ENCODE assay signal across 14 mouse cellular contexts in genomic region chr3:87959371-87959770, GRCm38 (mm10). TPM values are rescaled to one million over a fixed set of nuclear protein-coding genes. Genes with fewer than 3 reads are reported as not detected.
DNase-seq lines count a peak whose midpoint lies in the region; ATAC-seq and TF ChIP-seq lines count a peak whose summit lies in the region.
"Had no signal": no experiment of that assay in that cellular context is flagged by ENCODE, and none has a peak within 500 bp of the region (broad histone marks: within the 10 kb centered on the region; RNA-seq: fewer than 3 reads in every experiment).

No protein-coding gene starts in this region.

- H3K9me3 ChIP-seq in hindbrain, embryonic 12.5 days (replicated peaks), result no peaks in the 10 kb centered on the region
- H3K9me3 ChIP-seq in hindbrain, postnatal 0 days (ENCODE audit: low read length), result no peaks in the 10 kb centered on the region
- no peaks in the 10 kb centered on the region for H3K9me3 ChIP-seq in limb, embryonic 15.5 days

- no peak overlapping the region for H3K9ac ChIP-seq in hindbrain, embryonic 12.5 days
- no peak overlapping the region for H3K9ac ChIP-seq in hindbrain, postnatal 0 days (replicated peaks; ENCODE audit: low read length)
- H3K9ac ChIP-seq in limb, embryonic 15.5 days, result no peak overlapping the region

- no peak for ATAC-seq in hindbrain, embryonic 12.5 days (ENCODE audit: low FRiP score)
- no peak for ATAC-seq in hindbrain, postnatal 0 days
- no peak for ATAC-seq in limb, embryonic 15.5 days (ENCODE audit: insufficient number of reproducible peaks, low FRiP score, low TSS enrichment, low read depth)
- no peak for ATAC-seq in megakaryocyte progenitor cell, adult 5-6 weeks (replicated peaks; ENCODE audit: poor library complexity)
- ATAC-seq: Patski had no signal

- H3K27me3 ChIP-seq in hindbrain, embryonic 12.5 days, result no peaks in the 10 kb centered on the region
- no peaks in the 10 kb centered on the region for H3K27me3 ChIP-seq in hindbrain, postnatal 0 days (ENCODE audit: insufficient read depth, low read length)
- H3K27me3 ChIP-seq in limb, embryonic 15.5 days, result no peaks in the 10 kb centered on the region
- H3K27me3 ChIP-seq: Patski had no signal

- 35% methylated on average over 7 of the region's 7 CpGs for WGBS in hindbrain, embryonic 12.5 days
- WGBS in hindbrain, postnatal 0 days, result 48% methylated on average over 7 of the region's 7 CpGs
- WGBS in limb, embryonic 15.5 days, result 62% methylated on average over 7 of the region's 7 CpGs

- no peak overlapping the region for H3K4me3 ChIP-seq in hindbrain, embryonic 12.5 days
- H3K4me3 ChIP-seq in hindbrain, postnatal 0 days (ENCODE audit: low read length), result no peak overlapping the region
- no peak overlapping the region for H3K4me3 ChIP-seq in limb, embryonic 15.5 days

- H3K4me1 ChIP-seq in hindbrain, embryonic 12.5 days, result peaks cover 31% of the 10 kb centered on the region
- peaks cover 6% of the 10 kb centered on the region for H3K4me1 ChIP-seq in hindbrain, postnatal 0 days (ENCODE audit: insufficient read depth, low read length)
- H3K4me1 ChIP-seq in limb, embryonic 15.5 days, result peaks cover 36% of the 10 kb centered on the region

- no peak overlapping the region for H3K4me2 ChIP-seq in hindbrain, embryonic 12.5 days (replicated peaks)
- no peak overlapping the region for H3K4me2 ChIP-seq in hindbrain, postnatal 0 days (ENCODE audit: low read depth, low read length)
- H3K4me2 ChIP-seq in limb, embryonic 15.5 days, result no peak overlapping the region

- DNase-seq in hindbrain, postnatal 0 days (ENCODE audit: low spot score), result no peak
- DNase-seq in urinary bladder, postnatal 14 days (ENCODE audit: low spot score), result peak; percentile 22
- no peak for DNase-seq in urinary bladder, adult 2 months (ENCODE audit: low spot score)
- no peak for DNase-seq in gastrocnemius, postnatal 4 days (ENCODE audit: low spot score in 2 of 2)
- DNase-seq: adrenal gland, postnatal 10 days; gastrocnemius, postnatal 25 days; kidney, adult 9 months; lung, postnatal 36 days; thymus, postnatal 36 days had no signal

- H3K36me3 ChIP-seq in hindbrain, embryonic 12.5 days, result no peaks in the 10 kb centered on the region
- H3K36me3 ChIP-seq in hindbrain, postnatal 0 days (ENCODE audit: insufficient read depth, low read length), result no peaks in the 10 kb centered on the region
- 0 out of 2 replicates have a peak, but pooled peaks cover 5% of the 10 kb centered on the region for H3K36me3 ChIP-seq in limb, embryonic 15.5 days

- peak overlapping the region; percentile 97 for H3K27ac ChIP-seq in hindbrain, embryonic 12.5 days
- no peak overlapping the region for H3K27ac ChIP-seq in hindbrain, postnatal 0 days
- peak overlapping the region; percentile 97 for H3K27ac ChIP-seq in limb, embryonic 15.5 days

- no peak for TF ChIP-seq CTCF in hindbrain, postnatal 0 days (IDR thresholded peaks at IDR 0.05; ENCODE audit: low read depth)

RNA-seq across cellular contexts. Expression of gene Crabp2, which starts 10.9 kb away (rescaled TPM):
- polyA plus RNA-seq in hindbrain, embryonic 12.5 days (2016; fragmentation: Nextera tagmentation; extraction: Ambion mirVana), result 384 and 396 TPM in 2 replicates
- total RNA-seq in hindbrain, postnatal 0 days (2014; rRNA removed), result 9.8 and 28.6 TPM in 2 replicates
- 44.5 and 46.3 TPM in 2 replicates for polyA plus RNA-seq in hindbrain, postnatal 0 days (2015; fragmentation: Nextera tagmentation; extraction: Ambion mirVana)
- polyA plus RNA-seq in urinary bladder, adult 2 months (2012; rRNA removed), result 0.91 and 1.4 TPM in 2 replicates
- polyA plus RNA-seq in limb, embryonic 15.5 days (2015; fragmentation: Nextera tagmentation; extraction: Ambion mirVana), result 249 and 274 TPM in 2 replicates
- 1 to 10 TPM; 1.3 to 2.2 TPM for total RNA-seq in gastrocnemius, postnatal 4 days (2021)
- total RNA-seq in megakaryocyte progenitor cell, adult 5-6 weeks (2015), result not detected in 2 replicates
- not detected in 2 replicates for total RNA-seq in megakaryocyte progenitor cell, adult 5-6 weeks (2017)
- total RNA-seq: liver, adult 2 months had no signal
- polyA plus RNA-seq: liver, adult 2 months had no signal

RNA-seq across cellular contexts. Expression of gene Nes, which starts 11.5 kb away (rescaled TPM):
- 136 and 153 TPM in 2 replicates for polyA plus RNA-seq in hindbrain, embryonic 12.5 days (2016; fragmentation: Nextera tagmentation; extraction: Ambion mirVana)
- 37.2 and 40.0 TPM in 2 replicates for total RNA-seq in hindbrain, postnatal 0 days (2014; rRNA removed)
- 14.9 and 15.7 TPM in 2 replicates for polyA plus RNA-seq in hindbrain, postnatal 0 days (2015; fragmentation: Nextera tagmentation; extraction: Ambion mirVana)
- 3.7 and 5.3 TPM in 2 replicates for polyA plus RNA-seq in urinary bladder, adult 2 months (2012; rRNA removed)
- 26.6 and 37.2 TPM in 2 replicates for polyA plus RNA-seq in limb, embryonic 15.5 days (2015; fragmentation: Nextera tagmentation; extraction: Ambion mirVana)
- 100 to 1,000 TPM; 169 to 207 TPM for total RNA-seq in gastrocnemius, postnatal 4 days (2021)
- total RNA-seq in megakaryocyte progenitor cell, adult 5-6 weeks (2015), result 0.02 TPM in 1 of 2 replicates, not detected in the other
- total RNA-seq in megakaryocyte progenitor cell, adult 5-6 weeks (2017), result 0.20 TPM in 1 of 2 replicates, not detected in the other

RNA-seq across cellular contexts. Expression of gene Rrnad1, which starts 28.9 kb away (rescaled TPM):
- polyA plus RNA-seq in hindbrain, embryonic 12.5 days (2016; fragmentation: Nextera tagmentation; extraction: Ambion mirVana), result 22.1 and 22.5 TPM in 2 replicates
- 19.4 and 36.4 TPM in 2 replicates for total RNA-seq in hindbrain, postnatal 0 days (2014; rRNA removed)
- polyA plus RNA-seq in hindbrain, postnatal 0 days (2015; fragmentation: Nextera tagmentation; extraction: Ambion mirVana), result 18.1 and 19.3 TPM in 2 replicates
- polyA plus RNA-seq in urinary bladder, adult 2 months (2012; rRNA removed), result 28.4 and 33.2 TPM in 2 replicates
- 18.4 and 18.5 TPM in 2 replicates for polyA plus RNA-seq in limb, embryonic 15.5 days (2015; fragmentation: Nextera tagmentation; extraction: Ambion mirVana)
- 1 to 10 TPM; 7.4 to 8.7 TPM for total RNA-seq in gastrocnemius, postnatal 4 days (2021)
- total RNA-seq in megakaryocyte progenitor cell, adult 5-6 weeks (2015), result 10.3 and 11.1 TPM in 2 replicates
- 13.2 and 16.2 TPM in 2 replicates for total RNA-seq in megakaryocyte progenitor cell, adult 5-6 weeks (2017)

RNA-seq across cellular contexts. Expression of gene Isg20l2, which starts 29.3 kb away (rescaled TPM):
- 67.7 and 68.7 TPM in 2 replicates for polyA plus RNA-seq in hindbrain, embryonic 12.5 days (2016; fragmentation: Nextera tagmentation; extraction: Ambion mirVana)
- 23.8 and 26.2 TPM in 2 replicates for total RNA-seq in hindbrain, postnatal 0 days (2014; rRNA removed)
- polyA plus RNA-seq in hindbrain, postnatal 0 days (2015; fragmentation: Nextera tagmentation; extraction: Ambion mirVana), result 19.1 and 20.1 TPM in 2 replicates
- polyA plus RNA-seq in urinary bladder, adult 2 months (2012; rRNA removed), result 22.8 and 24.0 TPM in 2 replicates
- polyA plus RNA-seq in limb, embryonic 15.5 days (2015; fragmentation: Nextera tagmentation; extraction: Ambion mirVana), result 48.5 and 56.0 TPM in 2 replicates
- total RNA-seq in gastrocnemius, postnatal 4 days (2021), result 10 to 100 TPM; 20.2 to 20.6 TPM
- total RNA-seq in megakaryocyte progenitor cell, adult 5-6 weeks (2015), result 45.2 and 51.0 TPM in 2 replicates
- 41.1 and 51.0 TPM in 2 replicates for total RNA-seq in megakaryocyte progenitor cell, adult 5-6 weeks (2017)

RNA-seq across cellular contexts. Expression of gene Mrpl24, which starts 40.1 kb away (rescaled TPM):
- 72.9 and 79.0 TPM in 2 replicates for polyA plus RNA-seq in hindbrain, embryonic 12.5 days (2016; fragmentation: Nextera tagmentation; extraction: Ambion mirVana)
- total RNA-seq in hindbrain, postnatal 0 days (2014; rRNA removed), result 32.1 and 43.2 TPM in 2 replicates
- polyA plus RNA-seq in hindbrain, postnatal 0 days (2015; fragmentation: Nextera tagmentation; extraction: Ambion mirVana), result 44.6 and 50.3 TPM in 2 replicates
- 120 and 132 TPM in 2 replicates for polyA plus RNA-seq in urinary bladder, adult 2 months (2012; rRNA removed)
- polyA plus RNA-seq in limb, embryonic 15.5 days (2015; fragmentation: Nextera tagmentation; extraction: Ambion mirVana), result 62.9 and 64.3 TPM in 2 replicates
- 10 to 100 TPM; 55.0 to 57.0 TPM for total RNA-seq in gastrocnemius, postnatal 4 days (2021)
- 157 and 195 TPM in 2 replicates for total RNA-seq in megakaryocyte progenitor cell, adult 5-6 weeks (2015)
- total RNA-seq in megakaryocyte progenitor cell, adult 5-6 weeks (2017), result 119 and 137 TPM in 2 replicates

Comparison
In these comparisons a context has a peak if more than half of its experiments do, and no peak if none do; other contexts are left out.
1. RNA of gene Crabp2, which starts 10.9 kb away (polyA plus RNA-seq): 384 to 396 TPM in hindbrain, embryonic 12.5 days, 249 to 274 TPM in limb, embryonic 15.5 days and 44.5 to 46.3 TPM in hindbrain, postnatal 0 days; 0.91 to 1.4 TPM in urinary bladder, adult 2 months; every median in the first group is over 10 times any median in the second.